Mouse (Mus musculus): ENCODE measurements around the gene Ccnd1. TPM values are rescaled to one million over a fixed set of nuclear protein-coding genes. Genes with fewer than 3 reads are reported as not detected.

Ccnd1 gene
- polyA plus RNA-seq, 1 experiment from 2014 or later, result 194 TPM

DNA sequence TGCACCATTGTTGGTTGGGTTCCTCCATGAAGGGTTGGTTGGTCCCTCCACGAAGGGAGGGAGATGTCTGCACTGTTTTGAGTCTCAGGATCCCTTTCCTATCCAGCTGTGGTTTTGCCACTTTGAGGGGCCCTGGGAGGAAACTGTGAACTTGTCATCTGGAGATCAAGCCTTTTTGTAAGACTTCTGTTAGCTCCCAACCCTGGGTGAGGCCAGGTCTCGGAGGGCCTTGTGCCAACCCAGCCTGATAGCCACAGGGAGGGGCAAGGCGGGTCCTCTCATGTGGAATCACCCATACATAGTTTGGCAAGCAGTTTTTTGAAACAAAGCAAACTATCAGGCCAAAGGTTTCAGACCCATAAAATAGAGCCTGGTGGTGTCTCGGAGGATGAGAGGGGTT is 24.6 kb upstream of the Ccnd1 start:
- Histone ChIP-seq H3K27ac (replicated peaks) (no peak overlapping the region), H3K4me1 (peaks cover 21% of the 10 kb centered on the region), H3K4me3 (no peak overlapping the region), H3K36me3 (replicated peaks) (no peaks in the 10 kb centered on the region), H3K9me3 (no peaks in the 10 kb centered on the region), H3K27me3 (replicated peaks; ENCODE audit: low read depth, poor library complexity, severe bottlenecking) (no peaks in the 10 kb centered on the region)
- WGBS, result 88% methylated on average over 4 of the region's 4 CpGs
- DNase-seq (ENCODE audit: low spot score), result no peak

DNA sequence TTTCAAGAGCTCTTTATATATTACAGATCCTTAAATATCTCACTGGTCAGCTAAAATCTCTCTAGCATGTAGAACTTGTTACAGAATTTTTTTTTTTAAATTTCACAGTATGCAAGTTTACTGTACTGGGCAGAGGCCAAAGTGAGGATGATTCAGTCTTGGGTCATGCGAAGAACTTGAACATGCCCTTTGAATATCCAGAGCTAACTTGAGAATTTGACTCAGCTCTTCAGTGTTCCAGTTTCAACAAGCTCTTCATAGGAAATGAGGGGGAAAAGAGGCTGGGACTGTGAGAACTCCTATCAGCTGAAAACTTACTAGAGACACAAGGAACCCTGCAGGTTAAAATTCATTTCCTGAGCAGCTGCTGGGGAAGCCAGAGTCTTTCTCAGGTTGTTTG is 24.2 kb upstream of the Ccnd1 start:
- no peaks in the 10 kb centered on the region for H3K27me3 ChIP-seq (replicated peaks; ENCODE audit: low read depth, poor library complexity, severe bottlenecking)
- 93% methylated on average over 1 of the region's 1 CpGs for WGBS
- no peak overlapping the region for H3K4me3 ChIP-seq
- no peak overlapping the region for H3K27ac ChIP-seq (replicated peaks)
- H3K9me3 ChIP-seq, result no peaks in the 10 kb centered on the region
- DNase-seq (ENCODE audit: low spot score), result no peak
- H3K36me3 ChIP-seq (replicated peaks), result no peaks in the 10 kb centered on the region
- H3K4me1 ChIP-seq, result peaks cover 25% of the 10 kb centered on the region

- peak overlapping the region; percentile 70 for H3K27ac ChIP-seq (replicated peaks)
- H3K36me3 ChIP-seq (replicated peaks), result no peaks in the 10 kb centered on the region
- no peak overlapping the region for H3K4me3 ChIP-seq
- peaks cover 43% of the 10 kb centered on the region for H3K4me1 ChIP-seq
- 35% methylated on average over 12 of the region's 12 CpGs for WGBS
- H3K27me3 ChIP-seq (replicated peaks; ENCODE audit: low read depth, poor library complexity, severe bottlenecking), result no peaks in the 10 kb centered on the region
- peak; percentile 52 for DNase-seq (ENCODE audit: low spot score)
- no peaks in the 10 kb centered on the region for H3K9me3 ChIP-seq
Observed at GRCm38 (mm10) chr7:144958509-144959395, 19.0 kb upstream of the Ccnd1 start.

DNA sequence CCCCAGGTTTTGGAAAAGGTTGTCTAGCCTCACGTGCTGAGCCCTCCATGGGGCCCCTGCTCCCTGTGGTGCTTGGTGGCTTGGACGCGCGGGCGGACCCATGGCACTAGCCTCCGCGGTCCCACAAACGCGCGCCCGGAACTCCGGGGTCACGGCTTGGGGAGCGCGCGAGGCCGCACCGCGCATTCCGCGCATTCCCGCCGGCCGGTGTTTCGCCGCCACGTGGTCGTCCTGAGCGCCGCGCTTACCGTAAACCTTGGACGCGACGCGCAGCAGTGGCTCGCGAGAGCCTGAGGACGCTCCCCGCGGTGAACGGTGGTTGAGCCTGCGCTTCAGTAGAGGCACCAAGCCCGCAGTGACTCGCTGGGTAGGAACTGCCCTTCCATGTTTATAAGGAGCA is 3.5 kb upstream of the Ccnd1 start:
- peak overlapping the region; percentile 98 for H3K27ac ChIP-seq (replicated peaks)
- peak overlapping the region; percentile 77 for H3K4me3 ChIP-seq
- DNase-seq (ENCODE audit: low spot score), result peak; percentile 92
- H3K36me3 ChIP-seq (replicated peaks), result no peaks in the 10 kb centered on the region
- H3K9me3 ChIP-seq, result no peaks in the 10 kb centered on the region
- WGBS, result under 1% methylated on average over 45 of the region's 45 CpGs
- no peaks in the 10 kb centered on the region for H3K27me3 ChIP-seq (replicated peaks; ENCODE audit: low read depth, poor library complexity, severe bottlenecking)
- peaks cover 47% of the 10 kb centered on the region for H3K4me1 ChIP-seq

GRCm38 (mm10) chr7:144942744-144943135 is 3.0 kb upstream of the Ccnd1 start:
- DNase-seq (ENCODE audit: low spot score), result no peak
- Histone ChIP-seq H3K4me3 (peak overlapping the region; percentile 77), H3K4me1 (peaks cover 48% of the 10 kb centered on the region), H3K9me3 (no peaks in the 10 kb centered on the region), H3K27me3 (replicated peaks; ENCODE audit: low read depth, poor library complexity, severe bottlenecking) (no peaks in the 10 kb centered on the region), H3K27ac (replicated peaks) (peak overlapping the region; percentile 98), H3K36me3 (replicated peaks) (peaks cover 2% of the 10 kb centered on the region; the same call in 1 of the 2 replicates)
- under 1% methylated on average over 20 of the region's 20 CpGs for WGBS

- no peaks in the 10 kb centered on the region for H3K9me3 ChIP-seq
- H3K4me1 ChIP-seq, result peaks cover 53% of the 10 kb centered on the region
- peak; percentile 78 for DNase-seq (ENCODE audit: low spot score)
- WGBS, result under 1% methylated on average over 35 of the region's 35 CpGs
- no peaks in the 10 kb centered on the region for H3K27me3 ChIP-seq (replicated peaks; ENCODE audit: low read depth, poor library complexity, severe bottlenecking)
- peaks cover 7% of the 10 kb centered on the region for H3K36me3 ChIP-seq (replicated peaks)
- peak overlapping the region; percentile 77 for H3K4me3 ChIP-seq
- peak overlapping the region; percentile 98 for H3K27ac ChIP-seq (replicated peaks)
Observed at GRCm38 (mm10) chr7:144942071-144942743, 2.5 kb upstream of the Ccnd1 start.

- peaks cover 62% of the 10 kb centered on the region for H3K4me1 ChIP-seq
- H3K4me3 ChIP-seq, result peak overlapping the region; percentile 77
- H3K27me3 ChIP-seq (replicated peaks; ENCODE audit: low read depth, poor library complexity, severe bottlenecking), result no peaks in the 10 kb centered on the region
- no peaks in the 10 kb centered on the region for H3K9me3 ChIP-seq
- DNase-seq (ENCODE audit: low spot score), result peak; percentile 96
- peak overlapping the region; percentile 98 for H3K27ac ChIP-seq (replicated peaks)
- under 1% methylated on average over 39 of the region's 39 CpGs for WGBS
- peaks cover 16% of the 10 kb centered on the region for H3K36me3 ChIP-seq (replicated peaks)
Observed at GRCm38 (mm10) chr7:144941242-144941831, 1.6 kb upstream of the Ccnd1 start.

DNA sequence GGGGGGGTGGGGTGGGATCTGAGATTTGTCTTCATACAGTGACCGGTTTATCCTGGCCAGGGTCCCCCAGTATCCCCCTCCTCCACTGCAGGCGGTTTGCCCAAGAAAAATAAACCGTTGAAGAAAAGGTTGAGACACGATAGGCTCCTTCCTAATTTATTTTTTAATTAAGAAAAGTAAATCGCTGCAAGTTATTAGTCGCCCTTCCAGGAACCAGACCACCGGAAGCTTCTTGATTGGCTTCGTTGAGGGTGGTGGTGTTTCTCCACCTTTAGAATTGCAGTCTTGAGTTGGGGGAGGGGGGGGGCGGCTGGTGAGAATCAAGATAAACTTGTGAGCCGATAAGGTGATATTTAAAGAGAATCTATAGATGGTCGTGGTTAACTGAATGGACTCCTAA is 860 bp upstream of the Ccnd1 start:
- no peak for DNase-seq (ENCODE audit: low spot score)
- under 1% methylated on average over 11 of the region's 11 CpGs for WGBS
- Histone ChIP-seq H3K27ac (replicated peaks) (peak overlapping the region; percentile 98), H3K27me3 (replicated peaks; ENCODE audit: low read depth, poor library complexity, severe bottlenecking) (no peaks in the 10 kb centered on the region), H3K9me3 (no peaks in the 10 kb centered on the region), H3K4me3 (peak overlapping the region; percentile 77), H3K4me1 (peaks cover 69% of the 10 kb centered on the region), H3K36me3 (replicated peaks) (peaks cover 23% of the 10 kb centered on the region)

DNA sequence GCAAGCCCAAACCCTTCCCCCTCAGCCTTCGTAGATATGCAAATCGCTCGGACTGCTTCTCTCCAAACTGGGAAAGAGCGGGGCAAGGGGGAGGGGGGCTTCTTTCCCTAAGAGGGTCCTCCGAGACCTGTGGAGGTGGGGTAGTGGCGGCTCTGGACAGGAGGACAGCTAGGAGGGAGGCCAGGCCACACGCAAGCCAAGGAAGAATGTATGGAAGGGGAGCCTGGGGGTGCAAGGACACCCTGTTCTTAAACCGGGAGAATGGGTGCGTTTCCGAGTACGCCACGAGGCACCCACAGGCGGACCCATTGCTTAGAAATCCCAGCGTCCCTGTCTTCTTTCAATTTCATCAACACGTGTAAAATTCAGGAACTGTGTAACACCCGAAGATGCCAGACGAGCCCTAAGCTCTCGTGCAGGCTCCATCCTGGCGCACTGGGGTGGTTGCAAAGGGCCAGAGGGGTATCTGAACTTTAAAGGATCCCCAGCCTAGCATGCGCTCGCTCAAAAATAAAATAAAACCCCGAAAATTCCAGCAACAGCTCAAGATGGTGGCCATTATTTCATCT is 362 bp upstream of the Ccnd1 start:
- Histone ChIP-seq H3K27ac (replicated peaks) (peak overlapping the region; percentile 98), H3K4me3 (peak overlapping the region; percentile 77), H3K4me1 (peaks cover 73% of the 10 kb centered on the region), H3K9me3 (no peaks in the 10 kb centered on the region), H3K36me3 (replicated peaks) (peaks cover 28% of the 10 kb centered on the region), H3K27me3 (replicated peaks; ENCODE audit: low read depth, poor library complexity, severe bottlenecking) (no peaks in the 10 kb centered on the region)
- WGBS, result under 1% methylated on average over 22 of the region's 22 CpGs
- no peak for DNase-seq (ENCODE audit: low spot score)

DNA sequence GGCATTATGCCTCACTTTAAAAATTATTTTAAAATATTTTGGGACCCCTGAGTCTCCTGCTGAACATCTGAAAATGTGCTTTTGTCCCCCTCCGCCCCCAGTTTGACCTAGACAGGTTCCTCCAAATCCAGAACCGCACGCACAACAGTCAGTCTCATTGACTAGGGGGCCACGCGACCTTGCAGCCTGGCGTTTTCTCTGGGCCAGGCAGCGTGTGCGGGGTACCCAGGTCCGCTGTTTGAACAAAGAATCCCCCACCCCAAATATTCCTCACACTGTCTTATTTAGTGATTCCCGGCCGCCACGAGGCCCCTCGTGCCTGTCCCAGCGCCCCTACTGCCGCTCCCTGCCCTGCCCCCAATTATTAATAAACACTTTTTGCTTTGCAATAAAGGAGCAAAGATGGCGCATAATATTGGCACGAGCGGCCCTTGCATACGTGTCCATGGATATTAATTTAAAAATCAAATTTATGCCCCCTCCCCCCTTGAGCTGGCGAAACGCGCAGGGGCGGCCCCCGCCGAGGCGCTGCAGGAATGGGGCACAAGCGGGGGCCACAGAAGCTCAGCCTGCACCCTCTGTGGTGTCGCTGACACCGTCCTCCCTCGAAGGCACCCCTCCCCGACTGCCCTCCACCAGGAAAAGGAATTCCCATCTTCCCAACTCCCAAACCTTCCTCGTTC is 923 bp downstream of the Ccnd1 start:
- DNase-seq (ENCODE audit: low spot score), result peak; percentile 54

GRCm38 (mm10) chr7:144937899-144938517 is 1.7 kb downstream of the Ccnd1 start:
- Histone ChIP-seq H3K9me3 (no peaks in the 10 kb centered on the region), H3K27ac (replicated peaks) (peak overlapping the region; percentile 98), H3K27me3 (replicated peaks; ENCODE audit: low read depth, poor library complexity, severe bottlenecking) (no peaks in the 10 kb centered on the region), H3K4me1 (peaks cover 69% of the 10 kb centered on the region), H3K4me3 (peak overlapping the region; percentile 77), H3K36me3 (replicated peaks) (peaks cover 49% of the 10 kb centered on the region)
- under 1% methylated on average over 39 of the region's 39 CpGs for WGBS
- DNase-seq (ENCODE audit: low spot score), result peak; percentile 55

More for the DNA sequence above, 923 bp downstream of the Ccnd1 start:
- H3K27me3 ChIP-seq (replicated peaks; ENCODE audit: low read depth, poor library complexity, severe bottlenecking), result no peaks in the 10 kb centered on the region
- no peaks in the 10 kb centered on the region for H3K9me3 ChIP-seq
- peaks cover 41% of the 10 kb centered on the region for H3K36me3 ChIP-seq (replicated peaks)
- peak overlapping the region; percentile 98 for H3K27ac ChIP-seq (replicated peaks)
- peaks cover 75% of the 10 kb centered on the region for H3K4me1 ChIP-seq
- H3K4me3 ChIP-seq, result peak overlapping the region; percentile 77
- WGBS, result under 1% methylated on average over 32 of the region's 32 CpGs
